Mouse (Mus musculus): ENCODE data around the gene Lin7a. TPM values are rescaled to one million over a fixed set of nuclear protein-coding genes. Genes with fewer than 3 reads are reported as not detected.

Lin7a gene
- not detected in 2 replicates for polyA plus RNA-seq (2012; ENCODE audit: insufficient read depth, insufficient read length, low replicate concordance, missing spikeins)

DNA sequence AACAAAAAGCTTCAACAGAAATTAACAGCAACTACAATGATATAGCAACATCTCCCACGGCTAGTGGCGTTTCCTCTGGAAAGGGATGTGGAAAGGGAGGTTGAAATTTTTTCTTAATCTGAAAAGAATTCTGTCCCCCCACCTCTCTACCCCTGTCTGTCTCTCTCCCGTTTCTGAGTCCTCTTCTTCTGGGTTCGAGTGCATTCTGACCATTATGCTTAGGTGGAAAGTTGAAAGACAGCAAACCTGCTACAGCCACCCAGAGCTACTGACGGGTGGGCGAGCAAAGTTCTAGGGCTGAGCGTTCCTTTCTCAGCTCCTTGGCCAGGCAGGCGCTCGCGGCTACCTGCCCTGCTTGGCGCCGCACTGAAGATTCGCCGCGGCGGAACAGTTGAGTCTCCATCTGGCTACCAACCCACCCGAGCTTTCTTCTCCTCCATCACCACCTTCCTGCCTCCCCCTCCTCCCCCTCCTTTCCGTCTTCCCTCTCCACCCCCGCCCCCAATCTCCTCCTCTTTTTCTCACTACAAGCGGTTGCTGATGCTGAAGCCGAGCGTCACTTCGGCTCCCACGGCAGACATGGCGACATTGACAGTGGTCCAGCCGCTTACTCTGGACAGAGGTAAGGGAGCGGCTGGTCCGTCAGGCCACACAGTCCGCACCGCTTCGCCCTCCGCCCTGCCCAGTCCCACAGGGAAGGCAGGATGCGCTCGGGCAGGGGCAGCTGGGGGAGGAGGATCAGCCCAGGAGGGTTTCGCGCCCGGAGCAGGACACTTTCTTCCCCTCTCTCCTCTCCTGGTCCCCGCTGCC lies at the start of gene Lin7a:
Gene Lin7a (plus strand): TSS at position 366 of the 810 bp plus-strand sequence.
- Histone ChIP-seq H3K27ac (ENCODE audit: insufficient read depth, low read depth, low read length) (peak within 1 kb of the TSS; percentile 90), H3K4me3 (ENCODE audit: insufficient read depth, low read depth, low read length) (peak within 1 kb of the TSS; percentile 84), H3K4me1 (ENCODE audit: control insufficient read depth, insufficient read depth, low read length) (0 out of 2 replicates have a peak, but pooled peaks cover 3% of the 10 kb centered on the region)
- 1% methylated on average over 38 of the region's 38 CpGs for WGBS
- TF ChIP-seq POLR2A (IDR thresholded peaks at IDR 0.05; ENCODE audit: insufficient read depth, low read depth, low read length) (peak; percentile 24; the same call in 1 of the 2 replicates), CTCF (IDR thresholded peaks at IDR 0.05; ENCODE audit: insufficient read depth, low read depth, low read length) (no peak)

GRCm38 (mm10) chr10:107221726-107222125 lies 49.8 kb upstream of the Lin7a start:
- no peak for TF ChIP-seq POLR2A (IDR thresholded peaks at IDR 0.05; ENCODE audit: insufficient read depth, low read depth, low read length)
- TF ChIP-seq CTCF (IDR thresholded peaks at IDR 0.05; ENCODE audit: insufficient read depth, low read depth, low read length): no peak
- WGBS: 94% methylated on average over 2 of the region's 2 CpGs
- H3K4me1 ChIP-seq (ENCODE audit: control insufficient read depth, insufficient read depth, low read length): no peaks in the 10 kb centered on the region
- no peak overlapping the region for H3K4me3 ChIP-seq (ENCODE audit: insufficient read depth, low read depth, low read length)
- H3K27ac ChIP-seq (ENCODE audit: insufficient read depth, low read depth, low read length): no peak overlapping the region

DNA sequence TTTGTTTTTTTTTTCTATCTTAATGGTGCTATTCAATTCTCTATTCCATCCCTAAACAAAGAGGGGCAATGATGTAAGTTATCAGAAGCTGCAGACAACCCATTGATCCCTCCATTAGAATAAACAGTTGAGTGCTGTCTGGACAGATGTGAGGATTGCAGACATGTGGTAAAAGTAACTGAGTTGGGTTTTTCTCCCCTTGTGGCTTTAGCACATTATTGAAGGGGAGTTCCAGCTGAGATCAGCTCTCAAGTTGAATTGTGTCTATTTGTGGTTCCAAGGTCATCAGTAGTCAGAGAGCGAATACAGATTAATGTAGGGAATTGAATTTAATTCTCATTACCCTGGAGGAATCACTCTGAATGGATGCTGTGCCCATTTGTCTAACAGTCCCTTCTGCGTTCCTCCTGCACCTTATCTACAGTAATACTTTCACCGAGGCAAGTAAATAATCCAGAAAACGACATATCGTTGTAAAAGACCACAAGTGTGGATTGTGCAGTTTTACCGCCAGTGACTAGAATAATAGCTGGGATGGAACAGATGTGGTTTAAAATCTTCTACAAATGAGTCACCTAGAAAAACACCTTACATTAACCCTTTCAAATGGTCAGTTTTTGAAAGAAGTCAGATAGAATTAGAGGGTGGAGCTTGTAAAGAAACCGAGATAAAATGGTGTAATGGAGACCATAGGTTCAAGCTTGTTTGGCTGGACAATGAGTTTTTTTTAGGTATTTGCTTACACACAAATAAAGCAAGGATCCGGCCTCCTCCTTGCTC lies 48.9 kb upstream of the Lin7a start:
- Histone ChIP-seq H3K4me3 (ENCODE audit: insufficient read depth, low read depth, low read length) (no peak overlapping the region), H3K4me1 (ENCODE audit: control insufficient read depth, insufficient read depth, low read length) (no peaks in the 10 kb centered on the region), H3K27ac (ENCODE audit: insufficient read depth, low read depth, low read length) (no peak overlapping the region)
- TF ChIP-seq POLR2A (IDR thresholded peaks at IDR 0.05; ENCODE audit: insufficient read depth, low read depth, low read length): no peak
- 92% methylated on average over 8 of the region's 8 CpGs for WGBS

GRCm38 (mm10) chr10:107223186-107223440 lies 48.4 kb upstream of the Lin7a start:
- WGBS: 97% methylated on average over 3 of the region's 3 CpGs
- no peaks in the 10 kb centered on the region for H3K4me1 ChIP-seq (ENCODE audit: control insufficient read depth, insufficient read depth, low read length)
- no peak overlapping the region for H3K4me3 ChIP-seq (ENCODE audit: insufficient read depth, low read depth, low read length)
- no peak overlapping the region for H3K27ac ChIP-seq (ENCODE audit: insufficient read depth, low read depth, low read length)
- no peak for TF ChIP-seq POLR2A (IDR thresholded peaks at IDR 0.05; ENCODE audit: insufficient read depth, low read depth, low read length)
- TF ChIP-seq CTCF (IDR thresholded peaks at IDR 0.05; ENCODE audit: insufficient read depth, low read depth, low read length): no peak

- Histone ChIP-seq H3K4me1 (ENCODE audit: control insufficient read depth, insufficient read depth, low read length) (no peaks in the 10 kb centered on the region), H3K4me3 (ENCODE audit: insufficient read depth, low read depth, low read length) (no peak overlapping the region), H3K27ac (ENCODE audit: insufficient read depth, low read depth, low read length) (no peak overlapping the region)
- TF ChIP-seq CTCF (IDR thresholded peaks at IDR 0.05; ENCODE audit: insufficient read depth, low read depth, low read length) (no peak), POLR2A (IDR thresholded peaks at IDR 0.05; ENCODE audit: insufficient read depth, low read depth, low read length) (no peak)
- WGBS: 94% methylated on average over 3 of the region's 3 CpGs
These were observed 47.7 kb upstream of the Lin7a start for GRCm38 (mm10) chr10:107223821-107224220.

GRCm38 (mm10) chr10:107224596-107225330 lies 46.7 kb upstream of the Lin7a start:
- no peak overlapping the region for H3K4me3 ChIP-seq (ENCODE audit: insufficient read depth, low read depth, low read length)
- WGBS: 93% methylated on average over 6 of the region's 6 CpGs
- TF ChIP-seq POLR2A (IDR thresholded peaks at IDR 0.05; ENCODE audit: insufficient read depth, low read depth, low read length) (no peak), CTCF (IDR thresholded peaks at IDR 0.05; ENCODE audit: insufficient read depth, low read depth, low read length) (no peak)
- no peak overlapping the region for H3K27ac ChIP-seq (ENCODE audit: insufficient read depth, low read depth, low read length)
- no peaks in the 10 kb centered on the region for H3K4me1 ChIP-seq (ENCODE audit: control insufficient read depth, insufficient read depth, low read length)

GRCm38 (mm10) chr10:107225331-107225835 lies 46.1 kb upstream of the Lin7a start:
- Histone ChIP-seq H3K4me3 (ENCODE audit: insufficient read depth, low read depth, low read length) (no peak overlapping the region), H3K4me1 (ENCODE audit: control insufficient read depth, insufficient read depth, low read length) (no peaks in the 10 kb centered on the region), H3K27ac (ENCODE audit: insufficient read depth, low read depth, low read length) (no peak overlapping the region)
- TF ChIP-seq CTCF (IDR thresholded peaks at IDR 0.05; ENCODE audit: insufficient read depth, low read depth, low read length) (no peak), POLR2A (IDR thresholded peaks at IDR 0.05; ENCODE audit: insufficient read depth, low read depth, low read length) (no peak)
- 87% methylated on average over 4 of the region's 4 CpGs for WGBS

DNA sequence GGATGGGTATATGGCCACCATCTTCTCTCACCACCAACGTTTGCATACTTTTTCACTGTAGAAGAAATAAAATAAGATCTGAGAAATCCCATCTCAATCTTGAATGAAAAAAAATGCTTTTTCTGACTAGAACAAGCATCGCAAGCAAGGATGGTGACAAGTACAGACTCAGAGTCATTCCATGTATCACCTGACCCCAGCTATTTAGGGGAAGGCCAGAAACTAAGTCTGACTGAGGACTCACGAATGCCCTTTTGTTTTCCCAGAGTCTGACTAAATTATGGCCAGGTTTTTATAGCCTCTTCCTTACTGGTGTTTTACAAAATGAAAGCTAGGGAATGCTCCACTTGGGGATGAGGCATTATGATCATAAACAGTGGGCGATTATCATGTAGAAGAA lies 45.6 kb upstream of the Lin7a start:
- no peak overlapping the region for H3K27ac ChIP-seq (ENCODE audit: insufficient read depth, low read depth, low read length)
- TF ChIP-seq CTCF (IDR thresholded peaks at IDR 0.05; ENCODE audit: insufficient read depth, low read depth, low read length) (no peak), POLR2A (IDR thresholded peaks at IDR 0.05; ENCODE audit: insufficient read depth, low read depth, low read length) (no peak)

More for the DNA sequence above, 45.6 kb upstream of the Lin7a start:
- H3K4me3 ChIP-seq (ENCODE audit: insufficient read depth, low read depth, low read length): no peak overlapping the region
- H3K4me1 ChIP-seq (ENCODE audit: control insufficient read depth, insufficient read depth, low read length): no peaks in the 10 kb centered on the region
- 87% methylated on average over 4 of the region's 4 CpGs for WGBS

Measured in olfactory bulb, adult 2 months (tissue).